Mouse (Mus musculus): ENCODE results near the gene Dapp1.
A peak's percentile ranks its signal among the peaks of the same experiment; 100 is the strongest.
"Not testable (repeated sequence)": the region's sequence is repeated elsewhere in the genome, so short reads cannot be mapped to it uniquely, and the experiment has no call there.

Gene Dapp1

DNA sequence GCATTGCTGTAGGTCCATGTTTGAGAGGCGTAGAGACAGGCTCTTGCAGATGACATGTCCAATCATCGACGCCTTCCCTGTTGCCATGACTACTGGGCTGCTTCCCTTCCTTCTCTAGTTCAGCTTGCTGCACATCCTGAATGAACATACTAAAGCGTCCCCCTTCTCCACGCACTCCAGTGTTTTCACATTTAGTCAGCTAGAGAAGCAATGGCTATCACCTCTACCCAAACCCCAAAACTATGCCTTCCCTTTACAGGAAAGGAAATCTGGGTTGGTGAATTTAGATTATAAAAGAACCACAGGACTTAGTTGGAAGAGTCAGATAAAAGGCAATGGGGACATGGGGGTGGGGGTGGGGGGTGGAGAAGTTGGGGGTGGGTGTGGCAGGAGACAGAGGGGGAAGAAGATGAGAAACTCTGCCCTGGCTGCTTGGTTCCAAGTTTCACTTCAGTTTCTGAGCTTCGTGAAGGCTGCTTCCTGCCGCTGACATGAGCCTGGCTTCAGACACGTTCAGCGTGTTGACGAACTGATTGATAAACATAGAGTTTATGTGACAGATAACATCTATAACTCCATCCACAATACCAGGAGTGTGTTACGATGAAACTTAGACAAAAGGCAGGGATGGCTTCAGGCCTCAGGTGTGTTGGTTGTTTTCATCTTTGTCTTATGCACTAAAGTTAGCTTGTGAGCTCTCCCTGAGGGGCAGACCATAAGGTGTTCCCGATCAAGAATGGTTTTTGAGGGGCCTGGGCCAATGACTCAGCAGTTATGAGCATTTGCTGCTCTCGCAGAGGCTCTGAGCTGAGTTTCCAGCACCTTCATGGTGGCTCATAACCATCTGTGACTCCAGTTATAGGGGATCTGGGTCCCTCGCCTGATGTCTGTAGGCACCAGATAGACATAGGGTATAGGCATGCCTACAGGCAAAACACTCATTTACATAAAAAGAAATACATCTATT, 28.1 kb downstream of the Dapp1 start:
- DNase-seq, result peak; percentile 77

- DNase-seq, result peak; percentile 70
Observed at GRCm38 (mm10) chr3:137952225-137952913, 29.0 kb downstream of the Dapp1 start.

DNA sequence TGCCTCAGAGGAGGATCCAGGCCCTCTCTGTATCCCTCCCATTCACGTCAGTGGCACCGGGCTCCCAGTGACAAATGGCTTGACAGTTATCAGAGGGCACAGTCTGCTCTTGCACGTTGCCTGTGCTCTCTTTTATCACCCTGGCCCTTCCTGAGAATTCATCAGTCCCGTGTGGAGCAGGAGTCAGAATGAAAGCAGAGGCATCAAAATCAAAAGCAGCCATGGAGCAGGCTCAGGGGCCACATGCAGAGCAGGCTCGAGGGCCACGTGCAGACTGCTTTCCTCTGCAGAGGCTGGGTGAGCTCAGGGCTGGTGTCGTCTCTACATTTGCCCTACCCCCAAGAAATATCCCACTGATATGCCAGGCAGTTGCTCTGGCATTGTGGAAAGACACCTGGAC, 29.5 kb downstream of the Dapp1 start:
- no peak for DNase-seq

DNA sequence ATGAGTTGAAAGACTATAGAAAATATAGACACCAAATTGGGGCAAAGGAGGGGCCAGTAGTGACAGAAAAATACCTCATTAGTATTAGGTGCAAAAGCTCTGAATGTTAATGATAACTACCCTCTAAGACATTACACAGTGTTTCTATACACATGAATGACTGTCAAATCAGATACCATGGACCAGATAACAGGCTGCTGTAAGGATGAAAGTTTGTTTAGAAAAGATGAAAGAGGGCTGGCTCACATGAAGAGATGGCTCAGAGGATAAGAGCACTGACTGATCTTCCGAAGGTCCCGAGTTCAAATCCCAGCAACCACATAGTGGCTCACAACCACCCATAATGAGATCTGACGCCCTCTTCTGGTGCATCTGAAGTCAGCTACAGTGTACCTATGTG, 30.0 kb downstream of the Dapp1 start:
- not testable (repeated sequence) for DNase-seq

DNA sequence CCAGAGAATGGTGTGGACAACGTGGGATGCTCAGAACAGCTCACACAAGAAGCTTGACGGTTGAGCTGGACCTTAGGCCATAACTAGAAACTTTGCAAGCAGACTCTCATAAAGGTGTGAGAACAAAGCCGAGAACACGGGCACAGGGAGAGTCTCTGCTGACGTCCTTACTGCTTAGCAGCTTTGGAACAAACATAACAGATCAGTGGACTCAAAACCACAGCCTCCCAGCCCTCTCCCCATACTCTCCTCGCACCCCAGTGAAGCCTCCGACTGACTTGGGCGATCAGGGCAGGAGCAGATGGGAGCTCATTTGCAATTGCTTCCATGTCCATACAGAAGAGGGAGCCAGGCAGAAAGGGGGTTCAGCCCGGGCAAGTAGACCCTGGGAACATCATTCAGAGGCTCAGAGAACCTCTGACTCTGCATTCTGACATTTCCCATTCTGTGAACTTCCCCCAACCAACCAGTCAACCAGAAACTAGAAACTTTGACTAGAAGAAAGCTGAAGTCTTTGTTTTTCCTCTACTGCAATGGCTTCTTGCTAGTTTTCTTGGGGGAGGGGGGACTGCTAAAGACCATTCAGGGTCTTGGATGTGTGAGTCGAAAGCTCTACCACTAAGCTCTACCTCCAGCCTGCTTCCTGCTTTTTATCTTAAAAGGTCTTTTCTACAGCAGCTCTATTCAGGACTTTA, 31.0 kb downstream of the Dapp1 start:
- DNase-seq, result no peak

- DNase-seq, result no peak
Observed at GRCm38 (mm10) chr3:137947525-137947924, 33.8 kb downstream of the Dapp1 start.

GRCm38 (mm10) chr3:137946827-137947226, 34.5 kb downstream of the Dapp1 start:
- DNase-seq, result no peak

- DNase-seq, result no peak
Observed at GRCm38 (mm10) chr3:137943737-137944154, 37.6 kb downstream of the Dapp1 start.

DNA sequence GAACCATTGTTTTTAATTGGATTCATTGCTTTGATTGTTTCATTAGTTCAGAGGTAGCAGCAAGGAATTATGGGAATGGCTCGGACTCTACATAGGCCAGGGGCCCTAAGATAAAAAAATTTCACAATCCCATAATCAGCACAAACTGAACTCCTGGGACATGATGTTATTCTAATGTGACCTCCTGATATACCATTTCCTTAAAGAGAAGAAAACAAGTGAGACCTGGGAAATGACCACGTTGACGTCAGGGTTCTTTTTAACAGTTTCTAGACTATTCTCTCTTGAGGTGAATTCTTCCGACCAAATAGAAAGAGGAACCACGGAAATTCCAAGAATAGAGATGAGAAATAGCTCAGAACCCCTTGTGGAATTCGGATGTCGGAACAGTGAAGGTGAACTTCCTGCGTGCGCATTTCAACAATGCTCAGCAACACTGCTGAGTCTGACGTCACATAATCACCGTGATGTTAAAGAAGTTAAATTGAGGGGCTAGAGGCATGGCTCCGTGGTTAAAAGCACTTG, 39.2 kb downstream of the Dapp1 start:
- no peak for DNase-seq

GRCm38 (mm10) chr3:137941555-137941954, 39.8 kb downstream of the Dapp1 start:
- no peak for DNase-seq

DNA sequence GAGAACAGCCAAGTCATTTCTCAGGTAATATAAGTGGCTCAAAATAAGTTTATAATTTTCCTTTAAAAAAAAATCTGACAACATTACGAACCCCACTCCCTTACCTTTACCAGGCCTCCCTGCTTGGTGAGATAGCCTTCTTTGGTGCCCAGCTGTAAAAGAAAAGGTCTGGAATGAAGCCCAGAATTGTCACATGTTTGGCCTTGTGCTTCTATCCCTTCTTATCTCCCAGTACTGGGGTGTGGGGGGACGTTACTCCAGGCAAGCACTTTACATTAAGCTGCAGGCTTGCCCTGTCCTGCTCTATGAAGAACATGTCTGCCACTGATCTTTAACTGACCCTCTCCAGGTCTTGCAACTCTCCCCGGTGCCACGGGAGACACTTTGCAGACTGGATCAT, 40.6 kb downstream of the Dapp1 start:
- no peak for DNase-seq

GRCm38 (mm10) chr3:137938608-137939007, 42.7 kb downstream of the Dapp1 start:
- DNase-seq, result peak; percentile 42

DNA sequence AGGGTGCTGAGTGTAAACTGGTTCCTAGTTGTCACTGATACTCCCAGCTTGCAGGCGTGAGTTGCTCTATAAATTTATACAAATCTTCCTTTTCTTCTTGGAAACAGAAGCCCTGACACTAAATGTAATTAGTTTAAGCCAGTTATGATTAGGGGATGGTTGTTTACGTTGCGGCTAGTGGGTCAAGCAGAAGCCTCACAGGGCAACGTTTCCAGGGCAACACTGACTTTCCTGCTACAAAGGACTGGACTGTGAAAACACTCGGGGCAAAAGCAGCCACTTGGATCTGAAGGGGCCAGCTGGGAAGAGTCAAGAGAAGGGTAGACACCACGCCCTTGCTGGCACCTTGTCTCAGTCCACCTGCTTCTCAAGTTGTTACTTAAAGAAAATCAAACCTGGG, 44.8 kb downstream of the Dapp1 start:
- DNase-seq, result no peak

DNA sequence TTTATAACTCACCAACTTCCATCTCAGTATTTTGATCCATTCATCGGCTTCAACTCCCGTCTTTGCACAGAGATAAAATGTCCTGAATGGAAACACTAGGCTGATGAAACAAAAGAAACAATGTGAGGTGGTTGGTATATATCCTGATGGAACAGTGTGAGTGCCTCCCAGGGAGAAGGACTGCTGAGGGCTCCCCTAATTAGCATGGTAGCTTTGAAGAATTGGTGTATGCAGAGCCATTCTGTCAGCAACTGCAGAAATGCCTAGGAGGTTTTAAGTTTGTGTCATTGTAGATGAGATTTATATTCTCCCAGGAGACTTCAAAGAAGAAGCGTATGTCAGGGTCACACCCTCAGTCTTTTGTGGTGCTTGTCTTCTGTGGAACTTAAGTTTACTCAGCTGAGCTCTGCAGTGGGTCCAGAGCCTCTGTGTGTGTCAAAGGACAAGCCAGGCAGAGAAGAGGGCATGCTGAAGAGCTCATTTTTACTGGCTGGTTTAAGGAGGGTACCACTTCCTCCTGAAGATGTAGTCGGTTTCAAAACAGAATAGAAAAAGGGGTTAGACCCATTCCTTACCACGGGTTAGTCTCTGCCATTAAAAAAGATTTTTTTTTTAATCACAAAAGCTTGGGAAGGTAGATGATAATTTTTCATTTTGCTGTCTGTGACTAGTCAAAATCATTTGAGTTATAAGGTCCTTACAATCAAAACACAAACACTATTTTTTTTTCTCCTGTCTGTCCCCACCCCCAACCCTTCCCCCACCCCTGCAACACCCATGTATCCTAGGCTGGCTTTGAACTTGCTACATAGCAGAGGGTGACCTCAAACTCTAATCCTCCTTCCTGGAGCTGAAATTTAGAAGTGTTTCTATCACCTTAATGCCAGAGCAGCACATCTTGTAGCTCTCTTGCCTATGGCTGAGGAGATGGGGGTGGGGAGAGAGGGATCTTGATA, 45.5 kb downstream of the Dapp1 start:
- DNase-seq, result no peak

GRCm38 (mm10) chr3:137933986-137934385, 47.4 kb downstream of the Dapp1 start:
- DNase-seq, result no peak

GRCm38 (mm10) chr3:137932748-137933147, 48.6 kb downstream of the Dapp1 start:
- DNase-seq, result no peak

DNA sequence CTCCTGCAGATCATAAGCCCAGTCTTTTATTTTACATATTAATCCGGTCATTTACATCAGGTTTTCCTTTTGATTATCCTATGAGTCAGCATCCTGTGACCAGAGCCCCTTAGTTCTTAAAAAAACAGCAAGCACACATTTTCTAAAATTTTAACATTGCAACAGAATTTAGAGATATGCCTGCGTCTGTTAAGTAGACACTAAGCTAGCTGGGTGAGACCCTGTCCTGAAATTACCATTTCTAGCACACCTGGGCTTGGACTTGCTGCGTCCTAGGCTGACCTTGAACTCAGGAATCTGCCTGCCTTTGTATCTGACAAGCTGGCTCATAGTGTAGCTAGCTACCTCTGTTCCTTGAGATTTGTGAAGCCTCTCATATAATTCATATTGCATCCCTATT, 51.4 kb downstream of the Dapp1 start:
- DNase-seq, result no peak

DNA sequence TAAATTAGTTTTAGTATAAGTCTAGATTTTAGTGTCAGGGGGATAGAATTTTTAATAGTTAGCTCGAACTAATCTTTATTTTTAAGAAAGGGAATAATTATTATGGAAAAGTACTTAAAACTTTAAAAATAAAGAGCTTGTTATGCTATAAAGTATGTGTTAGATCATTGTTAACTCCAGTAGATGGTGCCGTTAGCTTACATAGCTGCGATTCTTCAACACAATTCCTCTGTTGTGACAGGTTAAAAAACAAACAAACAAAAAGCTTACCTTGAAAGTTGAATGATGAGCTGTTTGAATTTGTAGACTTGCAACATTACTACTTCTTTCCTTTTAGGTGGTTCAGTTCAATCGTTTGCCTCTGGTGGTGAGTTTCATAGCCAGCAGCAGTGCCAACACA, 54.3 kb downstream of the Dapp1 start:
- DNase-seq, result no peak

- DNase-seq, result no peak
Observed at GRCm38 (mm10) chr3:137920594-137920993, 60.8 kb downstream of the Dapp1 start.

DNA sequence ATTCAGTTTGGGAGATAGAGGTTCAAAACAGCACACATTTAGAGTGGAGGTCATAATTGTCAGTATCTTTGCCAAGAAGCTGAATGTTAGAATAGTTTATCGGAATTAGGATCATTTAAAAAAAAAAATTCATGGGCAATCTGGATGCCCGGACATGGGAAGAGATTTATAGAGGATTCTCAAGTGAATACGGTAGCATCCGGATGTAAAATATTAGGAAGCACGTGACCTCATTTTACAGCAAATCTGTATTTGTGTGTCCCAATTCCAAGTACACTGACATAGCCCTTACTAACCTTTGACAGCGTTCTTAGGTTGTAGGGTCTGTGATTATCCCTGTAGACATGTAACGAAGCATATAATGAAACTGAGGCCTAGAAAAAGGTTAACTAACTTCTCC, 61.9 kb downstream of the Dapp1 start:
- DNase-seq, result no peak

GRCm38 (mm10) chr3:137918932-137919311, 62.4 kb downstream of the Dapp1 start:
- DNase-seq, result peak; percentile 31

Data from right cerebral cortex, adult 18-20 months (tissue).